Mouse (Mus musculus) T-helper 2 cell (primary cell): Measurements from ENCODE around the gene Cdk5rap3.

Experiments used
- in situ Hi-C: fragments of 300-600 bp; cut with MboI, MseI; formaldehyde crosslinking; loops from one replicate; pipeline ENCODE4 v1.15.1; 2025; ENCODE audit warnings: high pct_unique_total_duplicates

Cdk5rap3 gene

DNA sequence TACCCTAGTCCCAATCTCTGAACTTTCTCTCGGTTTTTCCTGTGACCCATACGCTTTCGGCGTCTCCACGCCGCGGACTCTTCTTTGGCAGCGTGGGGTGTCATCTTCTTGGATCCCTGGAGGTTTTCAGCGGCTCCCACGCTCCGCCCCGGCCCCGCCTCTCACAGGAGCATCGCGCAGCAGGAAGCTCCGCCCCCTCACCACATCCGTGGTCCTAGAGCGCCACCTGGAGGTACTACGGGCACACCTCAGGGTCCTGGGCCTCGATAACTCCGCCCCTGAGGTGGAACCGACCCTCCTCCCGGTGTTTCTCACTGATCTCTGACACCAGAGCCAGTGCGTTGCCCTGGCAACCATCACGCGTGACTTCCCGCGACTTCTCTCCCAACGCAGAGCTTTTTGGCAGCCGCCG lies 54.4 kb downstream of the Cdk5rap3 start:
- in situ Hi-C loops = loop anchor here (5.0 to 10.0 kb wide), 3 partner anchors 85 to 567 kb away; partner anchors contain the start of genes Hoxb6 and Snx11

DNA sequence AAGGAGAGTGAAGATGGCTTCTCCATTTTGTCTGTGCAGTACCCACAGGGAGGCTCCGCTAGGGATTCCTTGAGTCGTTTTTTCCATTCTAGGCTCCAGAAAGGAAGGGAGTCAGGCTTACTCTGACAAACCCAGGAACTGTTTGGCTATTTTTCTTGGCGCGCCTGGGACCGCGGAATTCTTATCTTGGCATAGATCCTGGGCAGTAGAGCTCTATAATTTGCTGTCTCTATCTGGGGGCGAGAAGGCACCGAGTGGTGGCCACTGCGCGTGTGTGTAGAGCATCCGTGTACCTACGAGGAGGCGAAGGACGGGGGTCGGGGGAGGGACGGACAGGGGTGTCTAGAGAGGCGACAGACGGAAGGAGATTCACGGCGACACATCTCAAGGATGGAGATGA lies 54.9 kb downstream of the Cdk5rap3 start:
- in situ Hi-C loops = loop anchor here (5.0 to 10.0 kb wide), 3 partner anchors 84 to 567 kb away; partner anchors contain the start of genes Hoxb6 and Snx11

DNA sequence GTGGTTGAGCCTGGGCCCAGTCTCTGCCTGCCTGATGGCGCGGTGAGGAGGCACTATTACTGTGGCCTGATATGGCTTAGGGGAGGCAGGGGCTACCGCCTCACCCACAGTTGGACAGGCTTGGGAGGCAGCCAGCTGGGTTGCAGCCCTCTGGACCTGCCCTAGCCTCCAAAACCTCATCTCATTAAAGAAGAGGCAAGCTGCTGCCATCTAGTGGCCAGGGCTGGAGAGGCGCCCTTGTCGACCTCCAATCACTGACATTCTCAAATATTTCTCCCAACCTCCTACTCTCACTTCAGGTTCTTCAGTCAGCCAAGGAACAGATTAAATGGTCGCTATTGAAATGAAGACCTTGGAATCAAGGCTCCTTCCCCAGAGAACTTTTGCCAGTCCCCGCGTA lies 55.7 kb downstream of the Cdk5rap3 start:
- in situ Hi-C loops = loop anchor here (5.0 to 10.0 kb wide), 3 partner anchors 83 to 566 kb away; partner anchors contain the start of genes Hoxb6 and Snx11

DNA sequence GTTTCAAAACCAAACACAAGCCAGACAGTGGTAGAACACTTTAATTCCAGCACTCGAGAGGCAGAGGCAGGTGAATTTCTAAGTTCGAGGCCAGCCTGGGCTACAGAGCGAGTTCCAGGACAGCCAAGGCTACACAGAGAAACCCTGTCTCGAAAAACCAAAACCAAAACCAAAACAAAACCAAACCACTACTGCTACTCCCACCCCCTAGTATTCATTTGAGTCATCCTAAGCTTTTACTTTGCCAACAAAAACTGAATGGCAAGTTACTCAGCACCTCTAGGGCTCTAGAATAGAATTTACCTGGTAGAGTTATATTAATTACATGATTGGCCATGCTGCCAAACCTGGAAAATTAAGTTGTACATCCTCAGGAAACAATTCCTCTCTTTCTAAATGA lies 56.7 kb downstream of the Cdk5rap3 start:
- in situ Hi-C loops = loop anchor here (5.0 to 10.0 kb wide), 3 partner anchors 82 to 565 kb away; partner anchors contain the start of genes Hoxb6 and Snx11

DNA sequence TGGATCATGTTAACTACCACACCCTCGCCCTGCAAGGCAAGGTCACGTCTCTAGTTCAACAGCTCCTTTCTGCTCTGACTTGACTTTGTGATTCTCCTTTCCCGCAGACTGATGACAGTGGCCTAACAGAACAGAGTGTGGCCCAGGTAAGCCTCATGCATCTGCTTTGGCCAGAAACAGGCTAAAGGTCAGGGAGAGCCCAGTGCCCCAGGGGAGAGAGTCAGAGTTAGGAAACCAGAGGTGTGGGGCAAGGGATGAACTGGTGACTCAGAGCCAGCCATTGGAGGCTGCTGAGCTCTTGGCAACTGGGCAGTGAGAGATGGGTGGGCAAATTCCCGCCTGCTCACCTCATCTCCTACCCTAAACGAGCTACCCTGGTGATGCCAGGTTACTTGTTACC lies 58.9 kb downstream of the Cdk5rap3 start:
- in situ Hi-C loops = no loop called here
